ENCODE assay signal across 11 mouse cellular contexts in the genomic region with DNA sequence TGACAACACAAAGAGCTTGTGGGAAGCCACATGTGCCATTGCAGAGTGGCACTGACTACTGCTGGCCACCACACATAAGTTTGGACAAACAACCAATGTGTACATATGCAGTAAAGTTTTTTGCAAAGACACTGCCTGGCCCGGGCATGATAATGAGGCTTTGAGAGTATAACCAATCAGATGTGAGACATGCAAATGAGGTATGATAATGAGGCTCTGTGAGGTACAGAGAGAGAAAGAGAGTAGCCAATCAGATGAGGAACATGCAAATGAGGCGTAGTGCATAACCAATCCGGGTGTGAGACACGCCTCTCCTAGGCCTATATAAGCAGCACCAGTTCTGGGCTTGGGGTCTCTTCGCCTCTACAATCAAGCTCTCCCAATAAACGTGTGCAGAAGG. TPM values are rescaled to one million over a fixed set of nuclear protein-coding genes. Genes with fewer than 3 reads are reported as not detected.
DNase-seq lines count a peak whose midpoint lies in the region; ATAC-seq and TF ChIP-seq lines count a peak whose summit lies in the region.
"Not testable (repeated sequence)": the region's sequence is repeated elsewhere in the genome, so short reads cannot be mapped to it uniquely, and the experiment has no call there.
"Had no signal": no experiment of that assay in that cellular context is flagged by ENCODE, and none has a peak within 500 bp of the region (broad histone marks: within the 10 kb centered on the region; RNA-seq: fewer than 3 reads in every experiment).

Gene Clec18a (minus strand): TSS at position 101 of the 400 bp plus-strand sequence.

- H3K27ac ChIP-seq in brown adipose tissue, adult 24 weeks (replicated peaks; ENCODE audit: low read depth, low read length): 0 out of 2 replicates have a peak within 1 kb of the TSS, but pooled peaks have one; percentile 18
- not testable (repeated sequence) for H3K27ac ChIP-seq in heart, embryonic 13.5 days (replicated peaks); kidney, embryonic 14.5 days (ENCODE audit: low read depth, low read length); kidney, embryonic 16.5 days (ENCODE audit: low read length); testis, adult 2 months (ENCODE audit: control insufficient read depth, insufficient read depth, low read depth, low read length)
- H3K27ac ChIP-seq in heart, embryonic 16.5 days (ENCODE audit: low read length): peak within 1 kb of the TSS; percentile 51; the same call in 1 of the 2 replicates

- not testable (repeated sequence) for ATAC-seq in heart, embryonic 13.5 days (ENCODE audit: extremely low read depth, insufficient number of reproducible peaks, low FRiP score, low TSS enrichment); heart, embryonic 16.5 days (replicated peaks; ENCODE audit: extremely low read depth, insufficient read depth, low FRiP score); kidney, embryonic 14.5 days (ENCODE audit: low FRiP score, low TSS enrichment); kidney, embryonic 16.5 days (ENCODE audit: low FRiP score, low TSS enrichment)

- not testable (repeated sequence) for H3K4me3 ChIP-seq in brown adipose tissue, adult 24 weeks (ENCODE audit: insufficient read depth, low read depth, low read length); heart, embryonic 13.5 days; heart, embryonic 16.5 days (ENCODE audit: low read length); kidney, embryonic 14.5 days (ENCODE audit: low read length); kidney, embryonic 16.5 days (ENCODE audit: low read length)
- H3K4me3 ChIP-seq in testis, adult 2 months (ENCODE audit: control insufficient read depth, low read depth, low read length): peak within 1 kb of the TSS; percentile 53; the same call in 1 of the 2 replicates

- TF ChIP-seq CTCF in testis, adult 2 months (IDR thresholded peaks at IDR 0.05; ENCODE audit: control insufficient read depth, insufficient read depth, insufficient replicate concordance, low read depth, low read length): not testable (repeated sequence)

- H3K4me1 ChIP-seq in brown adipose tissue, adult 24 weeks (ENCODE audit: control insufficient read depth, insufficient read depth, insufficient read length, low read length): peaks cover 12% of the 10 kb centered on the region
- peaks cover 15% of the 10 kb centered on the region for H3K4me1 ChIP-seq in heart, embryonic 13.5 days
- peaks cover 13% of the 10 kb centered on the region for H3K4me1 ChIP-seq in heart, embryonic 16.5 days (ENCODE audit: control insufficient read depth, insufficient read depth, low read length)
- H3K4me1 ChIP-seq in kidney, embryonic 14.5 days (ENCODE audit: control insufficient read depth, insufficient read depth, low read length); testis, adult 2 months (ENCODE audit: control insufficient read depth, insufficient read depth, low read length): not testable (repeated sequence)
- H3K4me1 ChIP-seq in kidney, embryonic 16.5 days (ENCODE audit: insufficient read depth, low read length): peaks cover 15% of the 10 kb centered on the region; the same call in 1 of the 2 replicates

- H3K27me3 ChIP-seq in heart, embryonic 13.5 days (replicated peaks); heart, embryonic 16.5 days (ENCODE audit: control insufficient read depth, insufficient read depth, low read length); kidney, embryonic 14.5 days (ENCODE audit: control insufficient read depth, insufficient read depth, low read length); kidney, embryonic 16.5 days (ENCODE audit: insufficient read depth, low read length); testis, adult 2 months (ENCODE audit: control insufficient read depth, insufficient read depth, low read length): not testable (repeated sequence)

- H3K9me3 ChIP-seq in heart, embryonic 13.5 days; heart, embryonic 16.5 days (replicated peaks; ENCODE audit: control insufficient read depth, low read length); kidney, embryonic 14.5 days (ENCODE audit: control insufficient read depth, low read length); kidney, embryonic 16.5 days (ENCODE audit: low read length): not testable (repeated sequence)

- 77% methylated on average over 5 of the region's 6 CpGs for WGBS in heart, embryonic 13.5 days
- 84% methylated on average over 5 of the region's 6 CpGs for WGBS in heart, embryonic 16.5 days
- WGBS in kidney, embryonic 14.5 days: 81% methylated on average over 5 of the region's 6 CpGs
- 98% methylated on average over 5 of the region's 6 CpGs for WGBS in kidney, embryonic 16.5 days

- H3K9ac ChIP-seq in heart, embryonic 13.5 days: peak within 1 kb of the TSS; percentile 47; the same call in 1 of the 2 replicates
- H3K9ac ChIP-seq in heart, embryonic 16.5 days (ENCODE audit: low read length); kidney, embryonic 14.5 days (ENCODE audit: low read depth, low read length); kidney, embryonic 16.5 days (replicated peaks; ENCODE audit: low read length): not testable (repeated sequence)

- not testable (repeated sequence) for TF ChIP-seq POLR2A in testis, adult 2 months (IDR thresholded peaks at IDR 0.05; ENCODE audit: control insufficient read depth, low read depth, low read length)

- not testable (repeated sequence) for DNase-seq in gonadal fat pad, adult 2 months (ENCODE audit: low read depth)

- not testable (repeated sequence) for H3K4me2 ChIP-seq in heart, embryonic 13.5 days; heart, embryonic 16.5 days (ENCODE audit: low read depth, low read length); kidney, embryonic 14.5 days (replicated peaks; ENCODE audit: low read depth, low read length); kidney, embryonic 16.5 days (replicated peaks; ENCODE audit: low read depth, low read length)

- H3K36me3 ChIP-seq in heart, embryonic 13.5 days; heart, embryonic 16.5 days (ENCODE audit: control insufficient read depth, insufficient read depth); kidney, embryonic 14.5 days (ENCODE audit: control insufficient read depth, insufficient read depth, low read length); kidney, embryonic 16.5 days (ENCODE audit: insufficient read depth, low read length); testis, adult 2 months (ENCODE audit: control insufficient read depth, insufficient read depth, low read length): not testable (repeated sequence)

RNA-seq across cellular contexts. Expression of gene Clec18a, which starts in this region (rescaled TPM):
- polyA plus RNA-seq in brown adipose tissue, adult 24 weeks (2012; ENCODE audit: insufficient read depth, insufficient read length, missing spikeins): not detected in 2 replicates
- 24.1 and 29.4 TPM in 2 replicates for polyA plus RNA-seq in gonadal fat pad, adult 2 months (2012; rRNA removed)
- 0.22 TPM in 1 of 2 replicates, not detected in the other for polyA plus RNA-seq in heart, embryonic 13.5 days (2015; fragmentation: Nextera tagmentation; extraction: Ambion mirVana)
- 0.11 TPM in 1 of 2 replicates, not detected in the other for polyA plus RNA-seq in heart, embryonic 16.5 days (2015; fragmentation: Nextera tagmentation; extraction: Ambion mirVana)
- polyA plus RNA-seq in kidney, embryonic 14.5 days (2014; fragmentation: Nextera tagmentation; extraction: Ambion mirVana): 51.6 and 59.0 TPM in 2 replicates
- 87.0 and 94.7 TPM in 2 replicates for polyA plus RNA-seq in kidney, embryonic 16.5 days (2015; fragmentation: Nextera tagmentation; extraction: Ambion mirVana)
- 0.70 and 0.72 TPM in 2 replicates for polyA plus RNA-seq in testis, adult 2 months (2012; rRNA removed)
- polyA plus RNA-seq: activated CD4-positive, CD25-positive, alpha-beta regulatory T cell, adult 4 months; C2C12; embryonic facial prominence, embryonic 15.5 days; erythroblast, embryonic 14.5 days had no signal

Comparison
In these comparisons a context has a peak if more than half of its experiments do, and no peak if none do; other contexts are left out.
1. RNA of gene Clec18a (polyA plus RNA-seq): 87.0 to 94.7 TPM in kidney, embryonic 16.5 days, 51.6 to 59.0 TPM in kidney, embryonic 14.5 days and 24.1 to 29.4 TPM in gonadal fat pad, adult 2 months; 0.70 to 0.72 TPM in testis, adult 2 months, not detected in brown adipose tissue, adult 24 weeks, 0.11 TPM in heart, embryonic 16.5 days and 0.22 TPM in heart, embryonic 13.5 days; every median in the first group is over 10 times any median in the second.